Mouse (Mus musculus) kidney, adult 2 months (tissue): ENCODE results near the gene Gars.

Source experiments
- CTCF ChIP-seq: fragments of 200-500 bp; conservative IDR thresholded peaks from 2 replicates; pipeline ENCODE4 v1.5.1; 2011; ENCODE audit warnings: low read depth, mild to moderate bottlenecking, control low read depth, low read length, moderate library complexity, mixed read lengths; ENCODE audit not compliant: insufficient read depth, insufficient read length
- POLR2A ChIP-seq: fragments of 200-500 bp; IDR thresholded peaks from one replicate; pipeline ENCODE4 v1.6.1; 2011; ENCODE audit warnings: low read depth, low read length, control low read depth

DNA sequence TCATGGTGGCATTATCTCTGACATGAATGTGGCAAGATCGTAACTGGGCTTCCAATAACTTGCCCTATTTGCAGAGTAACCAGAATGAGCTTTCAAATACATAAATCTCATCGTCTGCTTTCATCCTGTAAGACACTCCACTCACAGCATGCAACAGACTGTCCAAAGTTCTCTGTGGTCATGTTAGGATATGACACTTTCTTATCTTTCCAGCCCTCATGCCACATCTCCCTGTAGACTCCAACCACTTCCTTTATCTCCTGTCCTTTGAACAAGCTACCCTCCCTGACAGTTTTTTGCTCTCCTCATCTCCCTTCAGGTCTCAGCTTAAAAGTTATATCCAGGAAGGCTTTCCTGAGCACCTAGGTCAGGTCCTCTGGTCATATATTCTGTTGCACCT is 46.6 kb upstream of the Gars start:
- no peak for TF ChIP-seq POLR2A
- TF ChIP-seq CTCF = no peak
